Mouse (Mus musculus) kidney, adult 9 months (tissue): ENCODE data around the gene Utp6.

ENCODE experiments used
- DNase-seq: peaks from one replicate; pipeline ENCODE4 v3.0.0; 2022

Gene Utp6

GRCm38 (mm10) chr11:79961346-79962124 lies 655 bp downstream of the Utp6 start:
- DNase-seq = no peak

GRCm38 (mm10) chr11:79947265-79947664 lies 14.9 kb downstream of the Utp6 start:
- DNase-seq = no peak

GRCm38 (mm10) chr11:79943601-79944000 lies 18.6 kb downstream of the Utp6 start:
- DNase-seq = no peak

- DNase-seq = no peak
These were observed 19.1 kb downstream of the Utp6 start for GRCm38 (mm10) chr11:79943136-79943535.

- no peak for DNase-seq
These were observed 26.4 kb downstream of the Utp6 start for GRCm38 (mm10) chr11:79935766-79936165.

GRCm38 (mm10) chr11:79922766-79923165 lies 39.4 kb downstream of the Utp6 start:
- no peak for DNase-seq

GRCm38 (mm10) chr11:79922157-79922556 lies 40.0 kb downstream of the Utp6 start:
- no peak for DNase-seq

- DNase-seq = no peak
These were observed 41.6 kb downstream of the Utp6 start for GRCm38 (mm10) chr11:79920505-79921025.

GRCm38 (mm10) chr11:79919685-79920504 lies 42.3 kb downstream of the Utp6 start:
- peak; percentile 84 for DNase-seq

GRCm38 (mm10) chr11:79915696-79916349 lies 46.4 kb downstream of the Utp6 start:
- DNase-seq = no peak

- no peak for DNase-seq
These were observed 53.3 kb downstream of the Utp6 start for GRCm38 (mm10) chr11:79908600-79909483.

- no peak for DNase-seq
These were observed 55.3 kb downstream of the Utp6 start for GRCm38 (mm10) chr11:79906920-79907319.

- no peak for DNase-seq
These were observed 59.2 kb downstream of the Utp6 start for GRCm38 (mm10) chr11:79902881-79903481.

- DNase-seq = no peak
These were observed 61.0 kb downstream of the Utp6 start for GRCm38 (mm10) chr11:79901146-79901545.

- no peak for DNase-seq
These were observed 69.9 kb downstream of the Utp6 start for GRCm38 (mm10) chr11:79892259-79892658.

- no peak for DNase-seq
These were observed 71.4 kb downstream of the Utp6 start for GRCm38 (mm10) chr11:79890822-79891221.

- no peak for DNase-seq
These were observed 75.2 kb downstream of the Utp6 start for GRCm38 (mm10) chr11:79886961-79887360.

- no peak for DNase-seq
These were observed 75.8 kb downstream of the Utp6 start for GRCm38 (mm10) chr11:79886395-79886794.

GRCm38 (mm10) chr11:79885713-79886393 lies 76.3 kb downstream of the Utp6 start:
- DNase-seq = peak; percentile 92

- DNase-seq = peak; percentile 75
These were observed 77.4 kb downstream of the Utp6 start for GRCm38 (mm10) chr11:79884784-79885183.
